In the genomic region with DNA sequence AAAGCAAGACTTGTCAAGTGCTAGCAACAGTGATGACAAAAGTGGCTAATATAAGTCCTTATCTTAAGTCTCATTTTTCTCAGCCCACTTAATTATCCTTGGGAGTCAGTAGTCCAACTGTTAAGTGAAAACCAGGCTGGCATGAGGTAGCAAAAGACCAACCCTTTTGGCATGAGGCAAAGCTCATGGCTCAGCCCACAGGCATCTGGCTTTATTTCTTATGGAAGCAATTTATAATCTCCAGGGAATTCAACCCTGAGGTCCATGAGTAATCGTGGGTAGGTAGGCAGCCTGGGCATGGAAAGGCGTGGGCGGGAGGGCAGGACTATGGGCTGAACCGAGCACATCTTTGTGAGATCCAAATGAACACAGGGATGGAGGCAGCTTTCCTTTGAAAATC, we compare ENCODE assay signal across 23 mouse cellular contexts.
DNase-seq lines count a peak whose midpoint lies in the region; ATAC-seq and TF ChIP-seq lines count a peak whose summit lies in the region.
"Had no signal": no experiment of that assay in that cellular context is flagged by ENCODE, and none has a peak within 500 bp of the region (broad histone marks: within the 10 kb centered on the region; RNA-seq: fewer than 3 reads in every experiment).

No protein-coding gene starts in this region.

- no peaks in the 10 kb centered on the region for H3K4me1 ChIP-seq in forebrain, embryonic 16.5 days (replicated peaks; ENCODE audit: control insufficient read depth, insufficient read depth, low read length)
- no peaks in the 10 kb centered on the region for H3K4me1 ChIP-seq in forebrain, embryonic 15.5 days
- H3K4me1 ChIP-seq in intestine, postnatal 0 days (replicated peaks; ENCODE audit: control insufficient read depth, insufficient read depth, low read length), result no peaks in the 10 kb centered on the region
- H3K4me1 ChIP-seq: embryonic facial prominence, embryonic 13.5 days; heart, embryonic 12.5 days had no signal

- no peak overlapping the region for H3K9ac ChIP-seq in forebrain, embryonic 16.5 days (replicated peaks; ENCODE audit: low read depth, low read length)
- H3K9ac ChIP-seq in forebrain, embryonic 15.5 days (replicated peaks), result no peak overlapping the region
- no peak overlapping the region for H3K9ac ChIP-seq in intestine, postnatal 0 days (ENCODE audit: low read depth, low read length)
- H3K9ac ChIP-seq: embryonic facial prominence, embryonic 13.5 days; heart, embryonic 12.5 days; hindbrain, embryonic 14.5 days had no signal

- ATAC-seq in forebrain, embryonic 16.5 days, result 0 out of 2 replicates have a peak, but pooled peaks have one; percentile 33
- no peak for ATAC-seq in forebrain, embryonic 15.5 days (replicated peaks)
- no peak for ATAC-seq in intestine, postnatal 0 days
- ATAC-seq: CD4-positive, CD25-positive, alpha-beta regulatory T cell, adult 4 months had no signal

- peak; percentile 78 for DNase-seq in MN1 (ENCODE audit: low spot score)
- DNase-seq in brain, embryonic 14.5 days (ENCODE audit: low read depth), result peak; percentile 20
- DNase-seq in c-Kit-positive CD71-positive TER-119-positive erythroid progenitor cells, embryonic 14.5 days (ENCODE audit: low spot score), result no peak
- no peak for DNase-seq in frontal cortex, postnatal 36 days (ENCODE audit: low spot score in 2 of 2)
- DNase-seq: adrenal gland, adult 8-10 months; adrenal gland, postnatal 36 days; cerebellum, adult 11-12 months; cerebellum, adult 9-10 months; cerebellum, postnatal 36 days; gastrocnemius, postnatal 36 days; heart, adult 18-20 months; kidney, adult 11 months; kidney, adult 9 months had no signal

- H3K9me3 ChIP-seq in forebrain, embryonic 16.5 days (ENCODE audit: control insufficient read depth, low read length), result no peaks in the 10 kb centered on the region
- H3K9me3 ChIP-seq in forebrain, embryonic 15.5 days, result no peaks in the 10 kb centered on the region
- no peaks in the 10 kb centered on the region for H3K9me3 ChIP-seq in intestine, postnatal 0 days (ENCODE audit: control insufficient read depth)
- H3K9me3 ChIP-seq: embryonic facial prominence, embryonic 13.5 days; forebrain, embryonic 10.5 days; heart, embryonic 12.5 days; hindbrain, embryonic 10.5 days had no signal

- H3K27me3 ChIP-seq in forebrain, embryonic 16.5 days (replicated peaks; ENCODE audit: control insufficient read depth, insufficient read depth, low read length), result no peaks in the 10 kb centered on the region
- H3K27me3 ChIP-seq in forebrain, embryonic 15.5 days, result no peaks in the 10 kb centered on the region
- H3K27me3 ChIP-seq in intestine, postnatal 0 days (replicated peaks; ENCODE audit: control insufficient read depth, insufficient read depth, low read length), result no peaks in the 10 kb centered on the region
- H3K27me3 ChIP-seq: embryonic facial prominence, embryonic 13.5 days; heart, embryonic 12.5 days had no signal

- WGBS in forebrain, embryonic 16.5 days, result 68% methylated on average over 4 of the region's 4 CpGs
- 69% methylated on average over 4 of the region's 4 CpGs for WGBS in forebrain, embryonic 15.5 days
- WGBS in intestine, postnatal 0 days, result 83% methylated on average over 4 of the region's 4 CpGs

- H3K27ac ChIP-seq in forebrain, embryonic 16.5 days (ENCODE audit: low read length), result no peak overlapping the region
- no peak overlapping the region for H3K27ac ChIP-seq in forebrain, embryonic 15.5 days (replicated peaks)
- H3K27ac ChIP-seq in intestine, postnatal 0 days (ENCODE audit: low read depth, low read length), result no peak overlapping the region
- H3K27ac ChIP-seq: embryonic facial prominence, embryonic 13.5 days; forebrain, embryonic 10.5 days; hindbrain, embryonic 10.5 days; hindbrain, embryonic 14.5 days had no signal

- H3K36me3 ChIP-seq in forebrain, embryonic 16.5 days (ENCODE audit: control insufficient read depth, insufficient read depth), result no peaks in the 10 kb centered on the region
- H3K36me3 ChIP-seq in forebrain, embryonic 15.5 days, result no peaks in the 10 kb centered on the region
- H3K36me3 ChIP-seq in intestine, postnatal 0 days (ENCODE audit: control insufficient read depth, insufficient read depth), result no peaks in the 10 kb centered on the region
- H3K36me3 ChIP-seq: embryonic facial prominence, embryonic 13.5 days; forebrain, embryonic 10.5 days; G1E; heart, embryonic 12.5 days; hindbrain, embryonic 10.5 days had no signal

- TF ChIP-seq POLR2A in brain, embryonic 14.5 days (IDR thresholded peaks at IDR 0.05; ENCODE audit: borderline replicate concordance, extremely low read depth, insufficient read depth, insufficient read length, poor library complexity, severe bottlenecking), result no peak

- H3K4me3 ChIP-seq in forebrain, embryonic 16.5 days (replicated peaks; ENCODE audit: low read length), result no peak overlapping the region
- H3K4me3 ChIP-seq in forebrain, embryonic 15.5 days, result no peak overlapping the region
- H3K4me3 ChIP-seq in intestine, postnatal 0 days (ENCODE audit: low read depth, low read length), result no peak overlapping the region
- H3K4me3 ChIP-seq: embryonic facial prominence, embryonic 13.5 days; forebrain, embryonic 10.5 days; heart, embryonic 12.5 days; hindbrain, embryonic 10.5 days had no signal

- no peak overlapping the region for H3K4me2 ChIP-seq in forebrain, embryonic 16.5 days (ENCODE audit: low read length)
- H3K4me2 ChIP-seq in forebrain, embryonic 15.5 days (replicated peaks), result no peak overlapping the region
- H3K4me2 ChIP-seq in intestine, postnatal 0 days (replicated peaks; ENCODE audit: low read depth), result no peak overlapping the region
- H3K4me2 ChIP-seq: embryonic facial prominence, embryonic 13.5 days; heart, embryonic 12.5 days; hindbrain, embryonic 14.5 days had no signal

- TF ChIP-seq CTCF in brain, embryonic 14.5 days (IDR thresholded peaks at IDR 0.05; ENCODE audit: borderline replicate concordance, extremely low read depth, insufficient read depth, insufficient read length), result no peak
- no peak for TF ChIP-seq CTCF in intestine, postnatal 0 days (IDR thresholded peaks at IDR 0.05; ENCODE audit: low read depth)

Comparison
In these comparisons a context has a peak if more than half of its experiments do, and no peak if none do; other contexts are left out.
1. DNase-seq: peak in MN1 (single experiment) and brain, embryonic 14.5 days (single experiment); none in c-Kit-positive CD71-positive TER-119-positive erythroid progenitor cells, embryonic 14.5 days (single experiment) and frontal cortex, postnatal 36 days (0 of 2).